Mouse (Mus musculus): Measurements from ENCODE around the gene Pik3cd. TPM values are rescaled to one million over a fixed set of nuclear protein-coding genes. Genes with fewer than 3 reads are reported as not detected.
"Not testable (repeated sequence)": the region's sequence is repeated elsewhere in the genome, so short reads cannot be mapped to it uniquely, and the experiment has no call there.

Pik3cd gene
- total RNA-seq, 2 experiments from 2014 or later: 11.1 to 20.2 TPM

DNA sequence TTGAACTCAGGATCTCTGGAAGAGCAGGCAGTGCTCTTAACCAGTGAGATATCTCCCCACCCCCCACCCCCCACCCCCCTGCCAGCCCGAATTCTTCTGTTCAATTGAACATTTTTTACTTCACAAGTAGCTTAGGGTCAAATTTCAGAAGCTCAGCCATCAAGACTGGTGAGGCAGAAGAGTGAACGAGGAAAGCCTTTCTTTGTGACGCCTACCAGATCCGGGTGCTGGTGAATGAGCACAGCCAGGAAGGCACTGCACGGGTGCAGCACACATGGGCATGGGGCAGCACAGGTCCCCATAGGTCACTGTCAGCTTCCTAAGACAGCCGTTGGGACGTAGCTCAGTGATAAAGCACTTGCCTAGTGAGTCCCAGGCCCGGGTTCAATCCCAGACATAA, 82.4 kb downstream of the Pik3cd start:
- ATAC-seq (replicated peaks; ENCODE audit: low FRiP score, poor library complexity, severe bottlenecking): no peak

DNA sequence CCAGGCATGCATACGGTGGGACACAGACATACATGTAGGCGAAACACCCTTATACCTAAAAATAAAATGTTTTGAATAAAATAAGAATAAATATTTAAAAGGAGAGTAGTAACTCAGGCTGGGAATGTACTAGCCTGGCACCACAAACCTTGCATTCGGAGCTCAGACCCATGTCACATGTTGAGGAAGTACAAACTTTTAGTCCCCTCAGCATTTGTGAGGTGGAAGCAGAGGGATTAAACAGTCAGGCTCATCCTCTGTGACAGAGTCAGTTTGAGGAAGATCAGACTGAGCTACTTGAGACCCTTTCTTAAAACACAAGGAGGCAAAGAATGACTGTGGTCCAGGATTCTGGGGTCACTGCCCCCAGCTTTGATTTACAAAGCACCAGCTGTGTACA, 85.4 kb downstream of the Pik3cd start:
- not testable (repeated sequence) for ATAC-seq (replicated peaks; ENCODE audit: low FRiP score, poor library complexity, severe bottlenecking)

DNA sequence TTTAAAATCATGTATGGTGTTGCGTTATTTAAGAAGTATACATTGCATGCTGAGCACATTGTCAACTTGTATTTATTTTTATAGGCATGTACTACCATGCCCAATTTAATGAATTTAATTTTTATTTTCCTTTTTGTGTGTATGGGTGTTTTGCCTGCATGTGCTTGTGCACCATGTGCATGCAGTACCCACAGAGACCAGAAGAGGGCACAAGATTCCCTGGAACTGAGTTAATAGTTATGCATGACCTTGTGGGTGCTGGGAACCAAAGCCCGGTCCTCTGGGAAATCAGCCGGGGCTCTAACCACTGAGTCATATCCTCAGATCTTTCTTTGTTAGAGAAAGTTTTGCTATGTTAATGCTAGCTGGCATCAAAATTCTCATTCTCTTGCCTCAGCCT, 87.5 kb downstream of the Pik3cd start:
- ATAC-seq (replicated peaks; ENCODE audit: low FRiP score, poor library complexity, severe bottlenecking): no peak

DNA sequence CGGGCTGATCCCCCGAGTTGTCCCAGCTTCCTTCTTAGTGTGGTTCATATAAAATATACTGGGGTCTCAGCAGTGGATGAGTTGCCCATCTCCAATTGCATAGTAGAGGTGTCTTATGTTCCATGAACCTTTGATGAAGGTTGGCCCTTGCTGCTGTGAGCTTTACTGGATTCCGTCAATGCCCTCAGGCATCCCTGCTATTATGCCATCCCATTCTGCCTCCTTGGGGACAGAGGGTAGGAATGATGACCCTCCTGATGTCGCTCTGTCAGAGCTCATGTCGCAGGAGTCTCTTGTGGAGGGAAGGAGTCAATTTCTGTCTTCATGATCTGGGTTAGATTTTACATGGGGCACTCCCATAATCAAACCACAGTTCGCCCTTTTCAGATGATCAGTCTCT, 88.9 kb downstream of the Pik3cd start:
- not testable (repeated sequence) for ATAC-seq (replicated peaks; ENCODE audit: low FRiP score, poor library complexity, severe bottlenecking)

DNA sequence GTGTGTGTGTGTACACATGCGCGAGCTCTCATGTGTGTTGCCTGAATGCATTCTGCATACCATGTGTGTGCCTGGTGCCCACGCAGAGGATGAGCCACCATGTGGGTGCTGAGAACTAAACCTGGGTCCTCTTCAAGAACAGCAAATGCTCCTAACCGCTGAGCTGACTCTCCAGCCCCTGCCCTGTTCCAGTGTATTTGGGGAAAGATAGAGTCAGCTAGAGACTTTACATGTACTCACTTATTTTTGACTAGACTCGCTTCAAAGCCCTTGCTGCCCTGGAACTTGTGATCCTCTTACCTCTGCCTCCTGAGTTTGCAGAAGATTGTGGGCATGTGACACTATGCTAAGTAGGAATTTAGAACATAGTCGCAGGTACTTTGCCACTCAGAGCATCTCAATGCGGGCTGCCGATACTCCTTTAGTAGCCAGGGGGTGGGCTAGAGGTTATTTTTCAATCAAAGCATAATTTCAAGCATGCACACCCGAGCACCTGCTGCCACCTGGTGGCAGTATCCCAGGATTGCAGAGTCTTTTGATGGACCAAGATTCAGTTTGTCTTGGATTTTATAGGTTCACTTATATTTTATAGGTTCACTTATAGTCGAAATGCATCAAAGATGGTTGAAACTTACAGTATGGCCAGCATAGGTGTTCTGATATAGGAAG, 90.9 kb downstream of the Pik3cd start:
- ATAC-seq (replicated peaks; ENCODE audit: low FRiP score, poor library complexity, severe bottlenecking): no peak

DNA sequence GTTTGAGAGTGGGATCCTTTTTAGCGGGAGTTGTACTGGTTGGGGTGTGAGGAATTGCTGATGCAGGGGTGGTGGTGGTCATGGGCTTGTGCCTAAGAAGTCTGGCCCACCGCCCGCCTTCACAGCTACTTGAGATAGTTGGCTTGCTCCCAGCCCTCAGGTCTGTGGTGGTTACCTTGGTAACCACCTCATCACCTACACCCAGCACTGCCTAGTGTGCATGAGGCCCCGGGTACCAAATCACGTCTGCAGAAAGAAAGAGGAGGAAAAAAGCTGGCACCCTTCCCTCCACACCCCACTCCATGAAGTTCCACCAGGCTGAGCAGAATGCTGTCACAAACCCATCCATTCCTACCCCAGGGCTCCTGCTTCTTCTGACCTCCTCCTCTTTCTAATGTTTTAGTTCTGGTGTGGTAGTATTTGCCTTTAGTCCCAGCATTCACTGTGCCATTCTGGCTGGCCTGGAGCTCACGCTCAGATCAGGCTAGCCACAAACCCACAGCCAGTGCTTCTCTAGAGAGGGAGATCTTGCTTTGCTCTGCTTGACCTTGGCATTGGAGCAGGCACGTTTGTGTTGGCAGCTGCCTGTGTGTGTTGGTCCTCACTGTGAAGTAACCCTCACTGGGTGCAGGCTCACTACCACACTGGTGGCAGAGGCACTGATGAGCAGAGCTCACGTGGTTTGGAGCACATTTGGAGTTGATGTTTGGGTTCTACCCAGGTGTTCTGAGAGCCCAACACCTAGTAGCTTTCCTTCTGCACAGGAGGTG, 92.9 kb downstream of the Pik3cd start:
- ATAC-seq (replicated peaks; ENCODE audit: low FRiP score, poor library complexity, severe bottlenecking): no peak

DNA sequence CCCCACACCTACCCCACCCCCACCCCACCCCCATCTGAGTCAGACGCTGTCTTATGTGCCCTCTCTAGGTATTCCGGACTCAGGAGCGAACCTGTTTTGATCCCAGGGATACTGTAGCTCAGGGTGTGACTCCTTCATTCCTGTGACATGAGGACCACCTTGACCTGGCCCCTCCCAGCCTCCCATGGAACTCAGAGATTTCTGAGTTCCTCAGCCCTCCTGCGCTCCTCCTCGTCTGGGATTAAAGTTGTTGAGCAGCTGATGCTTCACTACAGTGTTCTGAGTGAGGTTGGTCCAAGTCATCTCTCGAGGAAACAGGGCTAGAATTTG, 94.1 kb downstream of the Pik3cd start:
- no peak for ATAC-seq (replicated peaks; ENCODE audit: low FRiP score, poor library complexity, severe bottlenecking)

DNA sequence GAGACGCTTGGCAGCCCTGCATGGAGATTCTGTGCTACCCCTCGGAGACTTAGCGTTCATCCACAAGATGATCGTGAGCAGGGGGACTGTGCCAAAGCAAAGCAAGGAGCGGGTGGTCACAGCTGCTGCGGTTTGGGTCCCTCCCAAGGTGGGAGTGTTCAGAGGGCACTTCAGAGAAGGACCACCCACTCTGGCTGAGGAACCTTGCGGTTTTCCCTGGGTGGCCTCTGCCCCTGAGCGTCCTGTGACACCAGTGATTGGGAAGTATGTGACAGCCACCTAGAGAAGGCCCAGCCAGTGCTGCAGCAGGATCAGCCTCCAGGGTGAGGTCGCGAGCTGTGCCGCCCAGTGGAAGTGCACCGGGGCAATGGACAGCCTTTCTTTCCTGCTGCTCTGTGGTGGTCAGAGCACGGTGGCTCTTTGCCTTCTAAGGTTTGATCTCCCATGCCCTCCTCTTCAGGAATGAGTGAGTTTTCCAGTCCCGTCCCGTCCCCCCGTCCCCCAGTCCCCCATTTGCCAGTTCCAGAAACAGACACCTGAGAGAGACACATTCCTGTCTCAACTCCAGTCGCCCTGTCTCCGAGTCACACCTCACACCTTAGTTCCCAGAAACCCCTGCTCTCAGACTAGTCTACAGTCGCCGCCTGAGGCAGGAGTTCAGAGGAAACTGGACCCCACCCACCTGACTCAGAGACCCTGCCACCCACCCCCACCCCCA, 94.6 kb downstream of the Pik3cd start:
- no peak for ATAC-seq (replicated peaks; ENCODE audit: low FRiP score, poor library complexity, severe bottlenecking)

DNA sequence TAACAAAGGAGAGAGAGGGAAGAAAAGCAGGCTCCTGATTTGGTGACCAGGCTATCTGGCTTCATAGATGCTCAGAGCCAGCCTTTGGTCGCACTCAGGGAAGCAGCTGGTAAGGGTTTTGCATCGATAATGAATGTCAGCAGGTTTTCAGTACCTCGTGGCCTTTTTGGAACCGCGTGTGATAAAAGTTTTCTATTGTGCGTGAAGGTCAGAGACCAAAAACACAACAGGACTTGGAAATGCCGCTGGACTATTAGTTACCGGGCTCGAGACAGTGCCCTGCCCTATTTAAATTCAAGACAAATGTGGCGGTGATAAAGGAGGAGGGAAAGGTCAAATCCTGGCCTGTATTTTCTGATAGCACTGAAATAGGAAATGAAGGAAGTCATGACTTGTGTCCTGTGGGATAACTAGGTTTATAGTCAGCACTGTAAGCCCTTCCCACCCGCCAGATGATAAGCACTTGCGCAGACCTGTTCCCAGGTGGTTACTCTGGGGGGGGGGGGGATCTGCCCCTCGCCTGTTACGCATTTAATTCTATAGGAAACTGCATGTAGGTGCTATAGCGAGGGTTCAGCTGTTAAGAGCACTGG, 95.5 kb downstream of the Pik3cd start:
- no peak for ATAC-seq (replicated peaks; ENCODE audit: low FRiP score, poor library complexity, severe bottlenecking)

DNA sequence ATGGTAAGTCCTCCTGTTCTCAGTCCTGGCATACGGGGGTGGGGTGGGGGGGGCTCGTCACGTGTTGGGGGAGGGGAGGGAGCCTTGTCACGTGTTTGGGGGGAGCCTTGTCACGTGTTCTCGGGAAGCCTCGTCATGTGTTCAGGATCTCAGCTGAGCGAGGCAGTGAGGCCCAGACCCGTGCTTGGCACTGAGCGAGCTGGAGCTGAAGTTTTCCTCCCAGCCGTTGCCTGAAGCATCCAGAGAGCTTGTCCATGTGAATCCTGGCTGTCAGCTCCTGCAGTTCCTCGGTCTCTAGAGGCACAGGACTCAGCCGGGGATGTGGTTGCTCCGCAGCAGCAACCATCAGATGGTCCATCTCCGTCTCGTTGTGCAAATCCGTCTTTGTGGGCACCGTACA, 96.3 kb downstream of the Pik3cd start:
- no peak for ATAC-seq (replicated peaks; ENCODE audit: low FRiP score, poor library complexity, severe bottlenecking)

DNA sequence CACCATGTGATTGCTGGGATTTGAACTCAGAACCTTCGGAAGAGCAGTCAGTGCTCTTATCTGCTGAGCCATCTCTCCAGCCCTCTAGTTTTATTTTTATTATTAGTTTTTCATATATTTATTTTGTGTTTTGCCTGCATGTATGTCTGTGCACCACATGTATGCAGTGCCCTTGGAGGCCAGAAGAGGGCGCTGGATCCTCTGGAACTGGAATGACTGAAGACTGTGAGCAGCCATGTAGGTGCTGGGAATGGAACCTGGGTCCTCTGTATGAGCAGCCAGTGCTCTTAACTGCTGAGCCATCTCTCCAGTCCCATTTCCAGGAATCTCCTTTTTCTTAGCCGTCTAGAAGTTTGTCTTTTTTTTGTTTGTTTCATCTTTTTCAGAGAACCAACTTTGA, 97.9 kb downstream of the Pik3cd start:
- no peak for ATAC-seq (replicated peaks; ENCODE audit: low FRiP score, poor library complexity, severe bottlenecking)

DNA sequence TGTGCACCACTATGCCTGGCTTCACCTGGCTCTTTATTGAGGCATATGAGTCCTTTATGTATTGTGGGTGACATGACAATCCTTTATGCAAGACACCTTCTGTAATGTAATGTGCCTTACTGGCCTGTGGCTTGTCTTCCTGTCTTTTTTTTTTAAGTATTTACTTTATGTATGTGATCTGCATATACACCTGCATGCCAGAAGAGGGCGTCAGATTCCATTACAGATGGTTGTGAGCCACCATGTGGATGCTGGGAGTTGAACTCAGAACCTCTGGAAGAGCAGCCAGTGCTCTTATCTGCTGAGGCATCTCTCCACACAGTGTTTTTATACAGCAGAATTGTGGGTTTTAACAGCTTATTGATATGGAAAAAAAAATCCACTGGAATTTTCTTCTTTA, 98.5 kb downstream of the Pik3cd start:
- ATAC-seq (replicated peaks; ENCODE audit: low FRiP score, poor library complexity, severe bottlenecking): no peak

DNA sequence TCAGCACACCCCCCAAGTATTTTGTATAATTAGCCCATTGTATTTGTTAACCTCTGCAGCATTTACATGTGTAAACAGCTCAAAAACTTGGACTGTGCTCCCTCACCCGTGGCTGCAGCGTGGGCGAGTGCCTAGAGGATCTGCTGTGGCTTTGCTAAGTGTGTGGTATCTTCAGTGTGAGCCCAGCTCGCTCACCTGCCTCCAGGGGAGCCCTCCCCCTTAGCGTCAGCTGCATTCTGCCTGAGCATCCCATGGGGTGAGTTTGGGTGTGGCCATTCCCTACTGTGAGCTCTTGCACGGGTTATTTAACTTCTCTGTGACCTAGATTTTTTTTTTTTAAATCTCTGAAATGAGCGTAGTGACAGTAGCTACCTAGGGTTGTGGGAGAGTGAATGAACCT, 100.1 kb downstream of the Pik3cd start:
- no peak for ATAC-seq (replicated peaks; ENCODE audit: low FRiP score, poor library complexity, severe bottlenecking)

DNA sequence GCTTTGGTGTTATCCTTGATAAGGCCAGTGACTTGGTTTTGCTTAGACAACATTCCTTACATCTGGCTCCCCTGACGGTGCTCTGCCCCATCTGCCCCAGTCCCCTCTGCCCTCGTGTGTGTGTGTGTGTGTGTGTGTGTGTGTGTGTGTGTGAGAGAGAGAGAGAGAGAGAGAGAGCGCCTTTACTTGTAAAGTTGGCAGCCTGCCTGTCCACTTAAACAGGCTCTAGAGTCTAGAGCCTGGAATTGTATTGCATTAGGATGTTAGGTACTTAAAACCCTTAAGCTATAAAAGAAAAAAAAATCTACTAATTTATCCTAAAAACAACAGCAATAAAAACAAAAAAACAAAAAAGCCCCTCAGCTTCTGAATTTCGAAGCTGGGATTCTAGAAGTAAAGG, 100.9 kb downstream of the Pik3cd start:
- no peak for ATAC-seq (replicated peaks; ENCODE audit: low FRiP score, poor library complexity, severe bottlenecking)

DNA sequence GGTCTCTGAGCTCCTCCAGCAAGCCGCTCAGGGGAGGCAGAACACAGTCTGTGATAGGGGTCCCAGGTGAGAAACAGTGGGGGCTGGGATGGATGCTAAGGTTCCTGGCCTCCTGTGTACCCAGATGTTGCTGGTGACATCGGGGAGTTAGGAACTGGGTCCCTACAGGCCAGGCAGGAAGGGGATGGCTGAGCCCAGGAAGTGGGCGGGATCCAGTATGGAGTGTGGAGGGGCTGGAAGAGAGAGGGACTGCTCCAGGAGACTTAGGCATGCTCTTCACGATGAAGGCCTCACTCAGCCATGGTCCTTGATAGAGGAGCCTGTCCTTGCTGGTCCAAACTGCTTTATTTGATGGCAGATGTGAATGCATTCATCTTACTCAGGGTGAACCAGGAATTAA, 102.2 kb downstream of the Pik3cd start:
- no peak for ATAC-seq (replicated peaks; ENCODE audit: low FRiP score, poor library complexity, severe bottlenecking)

DNA sequence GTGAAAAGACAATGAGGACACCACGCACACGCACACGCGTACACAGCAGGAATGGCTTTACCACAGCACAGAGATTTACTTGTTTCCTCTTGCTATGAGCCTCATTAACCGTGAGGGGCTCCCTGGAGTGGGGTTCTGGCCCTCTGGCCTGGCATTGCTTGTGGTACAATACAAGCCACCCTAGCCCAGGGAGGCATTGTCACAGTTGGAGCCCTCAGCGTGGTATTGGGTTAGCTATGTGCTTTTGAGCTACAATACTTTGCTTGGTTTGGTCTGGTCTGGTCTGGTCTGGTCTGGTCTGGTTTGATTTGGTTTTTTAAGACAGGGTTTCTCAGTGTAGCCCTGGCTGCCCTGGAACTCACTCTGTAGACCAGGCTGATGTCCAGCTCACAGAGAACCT, 102.8 kb downstream of the Pik3cd start:
- no peak for ATAC-seq (replicated peaks; ENCODE audit: low FRiP score, poor library complexity, severe bottlenecking)

Other genes with a start within 250 kb of the Pik3cd start
- gene Rbp7, start 247.6 kb downstream of the Pik3cd start, total RNA-seq (2015; ENCODE audit: low replicate concordance): not detected in 2 replicates
- not detected in 2 replicates for gene Rbp7, start 247.6 kb downstream of the Pik3cd start, total RNA-seq (2017; ENCODE audit: low replicate concordance)
- not detected in 2 replicates for gene Tmem274, start 225.2 kb downstream of the Pik3cd start, total RNA-seq (2015; ENCODE audit: low replicate concordance)
- gene Tmem274, start 225.2 kb downstream of the Pik3cd start, total RNA-seq (2017; ENCODE audit: low replicate concordance): not detected in 2 replicates
- 0.58 and 3.1 TPM in 2 replicates for gene Nmnat1, start 217.4 kb downstream of the Pik3cd start, total RNA-seq (2015; ENCODE audit: low replicate concordance)
- gene Nmnat1, start 217.4 kb downstream of the Pik3cd start, total RNA-seq (2017; ENCODE audit: low replicate concordance): 0.84 and 1.2 TPM in 2 replicates
- gene Lzic, start 217.3 kb downstream of the Pik3cd start, total RNA-seq (2015; ENCODE audit: low replicate concordance): 4.8 and 5.4 TPM in 2 replicates
- gene Lzic, start 217.3 kb downstream of the Pik3cd start, total RNA-seq (2017; ENCODE audit: low replicate concordance): 6.1 and 23.2 TPM in 2 replicates
- 4.6 TPM in 1 of 2 replicates, not detected in the other for gene Ctnnbip1, start 184.3 kb downstream of the Pik3cd start, total RNA-seq (2015; ENCODE audit: low replicate concordance)
- 2.2 and 4.6 TPM in 2 replicates for gene Ctnnbip1, start 184.3 kb downstream of the Pik3cd start, total RNA-seq (2017; ENCODE audit: low replicate concordance)
- gene Clstn1, start 116.1 kb downstream of the Pik3cd start, total RNA-seq (2015; ENCODE audit: low replicate concordance): 0.58 and 1.3 TPM in 2 replicates
- gene Clstn1, start 116.1 kb downstream of the Pik3cd start, total RNA-seq (2017; ENCODE audit: low replicate concordance): 1.8 and 2.4 TPM in 2 replicates
- gene Tmem201, start 35.5 kb upstream of the Pik3cd start, total RNA-seq (2015; ENCODE audit: low replicate concordance): 2.7 and 23.2 TPM in 2 replicates
- gene Tmem201, start 35.5 kb upstream of the Pik3cd start, total RNA-seq (2017; ENCODE audit: low replicate concordance): 0.85 and 3.2 TPM in 2 replicates
- not detected in 2 replicates for gene Slc25a33, start 71.7 kb upstream of the Pik3cd start, total RNA-seq (2015; ENCODE audit: low replicate concordance)
- gene Slc25a33, start 71.7 kb upstream of the Pik3cd start, total RNA-seq (2017; ENCODE audit: low replicate concordance): not detected in 2 replicates

Measured in erythroblast, adult 5-6 weeks (primary cell).